Mouse (Mus musculus) CH12.LX (cell line): ENCODE data around the gene E030018B13Rik. TPM values are rescaled to one million over a fixed set of nuclear protein-coding genes. Genes with fewer than 3 reads are reported as not detected.
A peak's percentile ranks its signal among the peaks of the same experiment; 100 is the strongest.

Source experiments
- DNase-seq: peaks from one replicate; pipeline ENCODE4 v3.0.0-alpha.2; 2013; ENCODE audit errors: extremely low read depth
- H3K27ac ChIP-seq: 2 replicates; pipeline ENCODE4 v1.5.1; 2012; ENCODE audit warnings: low read depth, mild to moderate bottlenecking, control low read depth, moderate library complexity; ENCODE audit not compliant: insufficient read depth
- H3K27me3 ChIP-seq: replicated peaks from 2 replicates; pipeline ENCODE3; 2012; ENCODE audit warnings: inconsistent platforms
- H3K36me3 ChIP-seq, 2 experiments: replicated peaks in 1 of 2; 2 replicates each; pipeline versions ENCODE3 to v1.6.1; 2012; ENCODE audit warnings: inconsistent platforms in 1 of 2, low read length in 1 of 2, mild to moderate bottlenecking in 1 of 2, mixed read lengths in 1 of 2, moderate library complexity in 1 of 2; ENCODE audit not compliant: control insufficient read depth in 1 of 2, insufficient read depth in 1 of 2
- H3K4me1 ChIP-seq, 2 experiments: 2 replicates each; pipeline ENCODE4 v1.6.1; 2012; ENCODE audit warnings: inconsistent platforms in 1 of 2, moderate library complexity in 1 of 2; ENCODE audit not compliant: insufficient read depth in 2 of 2, control insufficient read depth in 1 of 2
- H3K4me2 ChIP-seq: 2 replicates; pipeline ENCODE4 v1.6.1; 2012; ENCODE audit warnings: low read depth, mild to moderate bottlenecking, control low read depth; ENCODE audit not compliant: poor library complexity, insufficient read depth, severe bottlenecking
- H3K4me3 ChIP-seq, 3 experiments: fragments of 150-350 bp in 1 of 3; sonication (generic) in 1 of 3; replicated peaks in 1 of 3; 2 replicates each; pipeline versions ENCODE3 to v1.5.1; 2011 to 2012; ENCODE audit warnings: low read depth in 2 of 3, low read length in 2 of 3, mild to moderate bottlenecking in 2 of 3, moderate library complexity in 2 of 3, control low read depth in 1 of 3, improper control_type of control experiment in 1 of 3, inconsistent platforms in 1 of 3, mixed read lengths in 1 of 3; ENCODE audit not compliant: poor library complexity in 1 of 3
- H3K79me2 ChIP-seq: replicated peaks from 2 replicates; pipeline ENCODE4 v1.6.1; 2012; ENCODE audit warnings: mild to moderate bottlenecking, moderate library complexity; ENCODE audit not compliant: control insufficient read depth, poor library complexity, insufficient read depth, severe bottlenecking; ENCODE audit errors: extremely low read depth
- H3K9ac ChIP-seq: 2 replicates; pipeline ENCODE4 v1.6.1; 2012; ENCODE audit warnings: low read depth, mild to moderate bottlenecking, control low read depth, moderate library complexity; ENCODE audit not compliant: insufficient read depth
- H3K9me3 ChIP-seq: replicated peaks from 2 replicates; pipeline ENCODE3; 2012; ENCODE audit warnings: low read length, inconsistent platforms, mixed read lengths
- BHLHE40 ChIP-seq: IDR thresholded peaks from 2 replicates; pipeline ENCODE4 v1.6.1; 2011; ENCODE audit warnings: mild to moderate bottlenecking, low read depth, low read length, improper control_type of control experiment
- CHD1 ChIP-seq: IDR thresholded peaks from 2 replicates; pipeline ENCODE4 v1.6.1; 2012; ENCODE audit warnings: low read depth, low read length, improper control_type of control experiment, inconsistent platforms
- CTCF ChIP-seq, 2 experiments: IDR thresholded peaks in 1 of 2; conservative IDR thresholded peaks in 1 of 2; 2 replicates each; pipeline ENCODE4 v1.5.1; 2011 to 2012; ENCODE audit warnings: low read depth in 2 of 2, low read length in 2 of 2, improper control_type of control experiment in 1 of 2, inconsistent platforms in 1 of 2, mild to moderate bottlenecking in 1 of 2, moderate library complexity in 1 of 2
- E2F4 ChIP-seq: IDR thresholded peaks from 2 replicates; pipeline ENCODE4 v1.6.1; 2011; ENCODE audit warnings: low read depth, low read length, improper control_type of control experiment; ENCODE audit not compliant: insufficient replicate concordance
- ELF1 ChIP-seq: IDR thresholded peaks from 2 replicates; pipeline ENCODE4 v1.6.1; 2014; ENCODE audit warnings: low read depth, mild to moderate bottlenecking, inconsistent platforms, low read length, improper control_type of control experiment
- EP300 ChIP-seq: IDR thresholded peaks from 2 replicates; pipeline ENCODE4 v1.6.1; 2011; ENCODE audit warnings: low read length, improper control_type of control experiment
- ETS1 ChIP-seq: conservative IDR thresholded peaks from 2 replicates; pipeline ENCODE4 v1.6.1; 2012; ENCODE audit warnings: low read depth, mild to moderate bottlenecking, inconsistent platforms, low read length, improper control_type of control experiment, moderate library complexity
- GABPA ChIP-seq: IDR thresholded peaks from 2 replicates; pipeline ENCODE4 v1.6.1; 2012; ENCODE audit warnings: low read depth, low read length, improper control_type of control experiment, inconsistent platforms; ENCODE audit not compliant: insufficient replicate concordance
- HCFC1 ChIP-seq: IDR thresholded peaks from 2 replicates; pipeline ENCODE4 v1.6.1; 2012; ENCODE audit warnings: low read depth, mild to moderate bottlenecking, inconsistent platforms, low read length, improper control_type of control experiment
- JUN ChIP-seq: IDR thresholded peaks from 2 replicates; pipeline ENCODE4 v1.6.1; 2011; ENCODE audit warnings: low read depth, mild to moderate bottlenecking, low read length, improper control_type of control experiment, moderate library complexity; ENCODE audit not compliant: insufficient read depth
- JUND ChIP-seq: conservative IDR thresholded peaks from 2 replicates; pipeline ENCODE4 v1.6.1; 2011; ENCODE audit warnings: low read depth, low read length, improper control_type of control experiment
- KAT2A ChIP-seq: IDR thresholded peaks from 2 replicates; pipeline ENCODE4 v1.6.1; 2012; ENCODE audit warnings: low read length, improper control_type of control experiment, inconsistent platforms; ENCODE audit not compliant: insufficient replicate concordance
- MAFK ChIP-seq: IDR thresholded peaks from 2 replicates; pipeline ENCODE4 v1.6.1; 2011; ENCODE audit warnings: low read length, improper control_type of control experiment; ENCODE audit not compliant: insufficient replicate concordance
- MAX ChIP-seq: IDR thresholded peaks from 2 replicates; pipeline ENCODE4 v1.6.1; 2011; ENCODE audit warnings: low read length, improper control_type of control experiment
- MAZ ChIP-seq: IDR thresholded peaks from 2 replicates; pipeline ENCODE4 v1.6.1; 2012; ENCODE audit warnings: low read depth, mild to moderate bottlenecking, inconsistent platforms, low read length, improper control_type of control experiment, moderate library complexity
- MXI1 ChIP-seq: IDR thresholded peaks from 2 replicates; pipeline ENCODE4 v1.6.1; 2011; ENCODE audit warnings: mild to moderate bottlenecking, low read depth, low read length, improper control_type of control experiment
- NRF1 ChIP-seq: IDR thresholded peaks from 2 replicates; pipeline ENCODE4 v1.6.1; 2014; ENCODE audit warnings: low read depth, mild to moderate bottlenecking, inconsistent platforms, low read length, improper control_type of control experiment, moderate library complexity
- PAX5 ChIP-seq: IDR thresholded peaks from 2 replicates; pipeline ENCODE4 v1.6.1; 2012; ENCODE audit warnings: low read length, inconsistent platforms, mixed read lengths
- POLR2A ChIP-seq: IDR thresholded peaks from 2 replicates; pipeline ENCODE4 v1.6.1; 2011; ENCODE audit warnings: low read depth, mild to moderate bottlenecking, improper control_type of control experiment, low read length
- RCOR1 ChIP-seq: conservative IDR thresholded peaks from 2 replicates; pipeline ENCODE4 v1.6.1; 2012; ENCODE audit warnings: low read depth, mild to moderate bottlenecking, inconsistent platforms, low read length, improper control_type of control experiment
- SMC3 ChIP-seq: IDR thresholded peaks from 2 replicates; pipeline ENCODE4 v1.6.1; 2011; ENCODE audit warnings: low read depth, low read length, improper control_type of control experiment
- TBP ChIP-seq: conservative IDR thresholded peaks from 2 replicates; pipeline ENCODE4 v1.6.1; 2011; ENCODE audit warnings: low read depth, low read length, improper control_type of control experiment
- TCF12 ChIP-seq: IDR thresholded peaks from 2 replicates; pipeline ENCODE4 v1.6.1; 2014; ENCODE audit warnings: low read depth, mild to moderate bottlenecking, inconsistent platforms, low read length, improper control_type of control experiment
- UBTF ChIP-seq: IDR thresholded peaks from 2 replicates; pipeline ENCODE4 v1.6.1; 2012; ENCODE audit warnings: low read depth, mild to moderate bottlenecking, inconsistent platforms, low read length, improper control_type of control experiment, moderate library complexity
- USF1 ChIP-seq: IDR thresholded peaks from 2 replicates; pipeline ENCODE4 v1.6.1; 2014; ENCODE audit warnings: low read depth, mild to moderate bottlenecking, inconsistent platforms, low read length, improper control_type of control experiment
- USF2 ChIP-seq: conservative IDR thresholded peaks from 2 replicates; pipeline ENCODE4 v1.6.1; 2011; ENCODE audit warnings: low read depth, low read length, improper control_type of control experiment
- ZC3H11A ChIP-seq: IDR thresholded peaks from 2 replicates; pipeline ENCODE4 v1.6.1; 2012; ENCODE audit warnings: low read depth, mild to moderate bottlenecking, inconsistent platforms, low read length, improper control_type of control experiment
- ZKSCAN1 ChIP-seq: IDR thresholded peaks from 2 replicates; pipeline ENCODE4 v1.6.1; 2012; ENCODE audit warnings: low read depth, inconsistent platforms, low read length, improper control_type of control experiment, borderline replicate concordance
- ZMIZ1 ChIP-seq: IDR thresholded peaks from 2 replicates; pipeline ENCODE4 v1.6.1; 2012; ENCODE audit warnings: low read depth, mild to moderate bottlenecking, inconsistent platforms, low read length, improper control_type of control experiment
- ZNF384 ChIP-seq: IDR thresholded peaks from 2 replicates; pipeline ENCODE4 v1.6.1; 2012; ENCODE audit warnings: low read depth, low read length, improper control_type of control experiment, inconsistent platforms
- dilution Hi-C: fragments of 300-500 bp; cut with MboI; formaldehyde crosslinking; loops from 2 replicates; pipeline ENCODE4 v1.14.3; 2020; ENCODE audit warnings: low sequenced_read_pairs; ENCODE audit not compliant: extremely low pct_unique_long_range_greater_than_20kb, extremely low pct_ligation_motif_present
- in situ Hi-C: fragments of 300-500 bp; cut with MboI; formaldehyde crosslinking; loops from 3 replicates; pipeline ENCODE4 v1.14.3; 2019; ENCODE audit warnings: low sequenced_read_pairs, low pct_ligation_motif_present, low pct_unique_long_range_greater_than_20kb, mixed read lengths
- polyA plus RNA-seq: library from polyadenylated mRNA; unstranded; fragments of >175 nt; gene quantifications from 2 replicates; pipeline ENCODE4 v1.2.1, GENCODE M21; 2012; ENCODE audit warnings: low read depth; ENCODE audit not compliant: insufficient read length
- total RNA-seq, 2 experiments: library from RNA; depleted of rRNA; stranded (reverse); fragments of 300-350 nt in 1 of 2; fragments of >200 nt in 1 of 2; gene quantifications; 2 replicates each; pipeline ENCODE4 v1.2.3; 2012 to 2014

Gene E030018B13Rik
- total and polyA plus RNA-seq, 3 experiments = not detected

- H3K79me2 ChIP-seq = peaks cover 4% of the 10 kb centered on the region
- TF ChIP-seq E2F4 = no peak
- no peak for TF ChIP-seq TBP
- no peak for TF ChIP-seq ZC3H11A
- no peak for TF ChIP-seq SMC3
- TF ChIP-seq MAZ = no peak
- TF ChIP-seq ETS1 = no peak
- TF ChIP-seq POLR2A = no peak
- TF ChIP-seq PAX5 = no peak
- no peak for TF ChIP-seq EP300
- TF ChIP-seq HCFC1 = no peak
- TF ChIP-seq USF1 = no peak
- no peak for TF ChIP-seq ZNF384
- TF ChIP-seq ELF1 = no peak
- no peak for TF ChIP-seq BHLHE40
- no peak for TF ChIP-seq CHD1
- no peak for TF ChIP-seq MXI1
- no peak for TF ChIP-seq ZMIZ1
- no peak for TF ChIP-seq CTCF (conservative IDR thresholded peaks at IDR 0.05 in 1 of 2, IDR thresholded peaks at IDR 0.05 in 1 of 2; ENCODE audit: low read depth in 2 of 2, low read length in 2 of 2)
- TF ChIP-seq JUN = no peak
- no peak for TF ChIP-seq GABPA
- H3K9me3 ChIP-seq = no peaks in the 10 kb centered on the region
- peak; percentile 34 for DNase-seq
- peak overlapping the region; percentile 69 for H3K9ac ChIP-seq
- peaks cover 10 to 23% of the 10 kb centered on the region in 2 experiments for H3K4me1 ChIP-seq
- H3K4me2 ChIP-seq = peak overlapping the region; percentile 4
- in situ Hi-C loops (loop anchor here (5.0 kb wide), 1 partner anchor 77 kb away; no protein-coding TSS in a partner anchor), dilution Hi-C loops (no loop called here)
- no peaks in the 10 kb centered on the region for H3K36me3 ChIP-seq
- H3K27ac ChIP-seq = peak overlapping the region; percentile 90
- H3K4me3 ChIP-seq = peak overlapping the region in 1 of 3 experiments; percentile 37
- H3K27me3 ChIP-seq = peaks cover 10% of the 10 kb centered on the region
Measured at GRCm38 (mm10) chr7:63940321-63940720, 23.7 kb downstream of the E030018B13Rik start.

GRCm38 (mm10) chr7:63941050-63941449 is 24.4 kb downstream of the E030018B13Rik start:
- H3K9me3 ChIP-seq = no peaks in the 10 kb centered on the region
- H3K79me2 ChIP-seq = no peaks in the 10 kb centered on the region
- in situ Hi-C loops = loop anchor here (5.0 kb wide), 1 partner anchor 76 kb away; no protein-coding TSS in a partner anchor
- H3K36me3 ChIP-seq = no peaks in the 10 kb centered on the region
- peaks cover 10% of the 10 kb centered on the region for H3K27me3 ChIP-seq
- no peak overlapping the region for H3K27ac ChIP-seq
- DNase-seq = no peak
- peaks cover 10 to 16% of the 10 kb centered on the region in 2 experiments for H3K4me1 ChIP-seq
- H3K4me3 ChIP-seq = no peak overlapping the region
- no peak overlapping the region for H3K9ac ChIP-seq
- dilution Hi-C loops = no loop called here
- no peak for TF ChIP-seq NRF1
- no peak for TF ChIP-seq ETS1
- no peak for TF ChIP-seq TCF12
- TF ChIP-seq MAX = no peak
- TF ChIP-seq UBTF = no peak
- TF ChIP-seq ZMIZ1 = no peak
- no peak for TF ChIP-seq E2F4
- no peak for TF ChIP-seq BHLHE40
- TF ChIP-seq CHD1 = no peak
- no peak for TF ChIP-seq ELF1
- TF ChIP-seq USF1 = no peak
- no peak for TF ChIP-seq ZKSCAN1
- TF ChIP-seq EP300 = no peak
- no peak for TF ChIP-seq TBP
- TF ChIP-seq USF2 = no peak
- TF ChIP-seq JUND = no peak
- TF ChIP-seq MAFK = no peak
- no peak for TF ChIP-seq RCOR1
- TF ChIP-seq KAT2A = no peak
- TF ChIP-seq, all 38 proteins: peak for 0
- no peak overlapping the region for H3K4me2 ChIP-seq
